Mouse (Mus musculus) natural killer cell, adult 2 months (primary cell): ENCODE data around the gene 1700113H08Rik.

Source experiments
- DNase-seq, 2 experiments: peaks; one replicate each; pipeline ENCODE4 v3.0.0; 2022; ENCODE audit warnings: low spot score in 2 of 2

1700113H08Rik gene

DNA sequence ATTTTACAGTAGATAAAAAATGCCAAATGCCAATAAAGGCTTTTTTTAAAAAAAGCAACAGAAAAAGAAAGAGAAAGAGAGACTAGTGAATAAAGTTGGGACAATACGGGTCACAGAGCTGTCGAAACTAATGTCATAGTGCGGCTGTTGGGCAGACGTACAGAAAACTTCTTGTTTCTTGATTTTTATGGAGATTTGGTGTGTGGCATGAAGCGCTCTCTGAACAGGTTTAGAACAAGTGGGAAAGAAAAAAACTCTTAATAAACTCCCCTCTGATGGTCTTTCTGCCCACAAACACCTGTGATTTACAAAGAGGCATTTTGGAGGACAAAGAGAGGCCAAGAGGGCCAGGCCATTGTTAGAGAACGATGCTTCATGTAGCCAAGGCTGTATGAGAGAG is 1.6 kb downstream of the 1700113H08Rik start:
- no peak for DNase-seq

DNA sequence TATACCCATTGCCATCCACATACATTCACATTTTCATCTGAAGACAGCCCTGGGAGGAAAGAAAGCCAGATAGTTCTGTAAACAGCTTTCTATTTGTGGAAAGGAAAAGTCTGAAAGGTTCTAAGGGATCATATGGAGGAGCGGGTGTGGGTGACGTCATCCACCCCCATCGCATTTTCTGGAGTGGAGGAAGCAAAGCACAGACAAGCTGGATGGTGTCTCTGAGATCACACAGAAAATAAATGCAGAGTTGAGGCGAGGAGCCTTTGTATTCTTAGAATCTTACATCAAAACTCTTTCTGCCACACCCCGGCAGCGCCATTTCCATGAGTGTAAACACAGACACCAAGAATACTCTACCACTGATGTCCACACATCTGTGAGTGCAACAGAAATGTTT is 26.4 kb downstream of the 1700113H08Rik start:
- no peak for DNase-seq

GRCm38 (mm10) chr10:87087646-87088045 is 29.8 kb downstream of the 1700113H08Rik start:
- DNase-seq: no peak

DNA sequence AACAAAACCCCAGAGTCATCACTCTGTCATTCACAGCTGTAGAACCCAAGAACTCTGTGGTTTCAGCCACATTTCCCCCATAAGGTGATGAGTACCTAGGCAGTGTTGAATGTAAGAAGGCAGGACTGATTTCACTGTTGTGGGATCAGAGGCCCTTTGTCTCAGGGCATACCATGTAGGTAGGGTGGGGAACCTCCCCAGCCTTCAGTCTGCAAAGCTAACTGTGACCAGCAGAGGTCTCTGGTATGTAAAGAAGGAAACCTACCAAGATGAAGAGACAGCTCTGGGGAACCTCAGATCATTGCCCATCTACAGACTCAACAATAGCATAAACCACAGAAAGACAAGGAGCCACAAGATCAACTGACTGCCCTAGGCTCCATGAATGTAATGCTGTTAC is 36.4 kb downstream of the 1700113H08Rik start:
- DNase-seq: peak in 1 of 2 experiments; percentile 31

DNA sequence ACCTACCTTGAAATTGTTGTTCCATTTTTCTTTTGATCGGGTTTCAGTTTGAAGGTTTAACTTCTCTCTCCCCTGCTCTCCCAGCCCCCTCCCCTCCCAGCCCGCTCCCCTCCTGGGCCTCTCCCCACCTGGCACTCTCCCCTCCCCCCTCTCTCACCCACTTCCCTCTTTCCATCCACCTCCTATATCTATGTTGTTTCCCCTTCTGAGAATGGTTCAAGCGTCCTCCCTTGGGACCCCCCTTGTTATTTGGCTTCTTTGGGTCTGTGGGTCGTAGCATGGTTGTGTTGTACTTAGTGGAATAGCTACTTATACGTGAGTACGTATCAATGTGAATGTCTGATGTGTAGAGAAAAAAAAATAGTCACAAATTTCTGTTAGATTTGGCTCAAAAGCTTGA is 40.9 kb downstream of the 1700113H08Rik start:
- no peak for DNase-seq

DNA sequence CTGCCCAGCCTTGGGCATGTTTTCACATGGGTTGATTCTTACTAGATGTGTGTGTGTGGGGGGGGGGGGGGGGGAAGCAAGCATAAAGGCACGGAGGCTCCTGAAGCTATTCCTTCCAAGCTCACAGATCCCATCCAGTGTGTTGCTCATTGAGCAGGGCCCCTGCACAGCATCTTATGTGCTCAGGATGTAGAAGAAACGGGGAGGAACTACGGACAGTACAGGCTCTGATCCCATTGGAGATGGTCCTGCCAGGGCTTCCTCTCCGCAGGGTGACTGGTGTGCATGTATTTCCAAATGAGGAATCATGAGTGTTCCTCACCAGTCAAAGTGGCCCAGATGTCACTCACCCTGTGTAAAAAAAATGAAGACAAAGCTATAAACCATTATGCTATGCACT is 42.8 kb downstream of the 1700113H08Rik start:
- DNase-seq: no peak

DNA sequence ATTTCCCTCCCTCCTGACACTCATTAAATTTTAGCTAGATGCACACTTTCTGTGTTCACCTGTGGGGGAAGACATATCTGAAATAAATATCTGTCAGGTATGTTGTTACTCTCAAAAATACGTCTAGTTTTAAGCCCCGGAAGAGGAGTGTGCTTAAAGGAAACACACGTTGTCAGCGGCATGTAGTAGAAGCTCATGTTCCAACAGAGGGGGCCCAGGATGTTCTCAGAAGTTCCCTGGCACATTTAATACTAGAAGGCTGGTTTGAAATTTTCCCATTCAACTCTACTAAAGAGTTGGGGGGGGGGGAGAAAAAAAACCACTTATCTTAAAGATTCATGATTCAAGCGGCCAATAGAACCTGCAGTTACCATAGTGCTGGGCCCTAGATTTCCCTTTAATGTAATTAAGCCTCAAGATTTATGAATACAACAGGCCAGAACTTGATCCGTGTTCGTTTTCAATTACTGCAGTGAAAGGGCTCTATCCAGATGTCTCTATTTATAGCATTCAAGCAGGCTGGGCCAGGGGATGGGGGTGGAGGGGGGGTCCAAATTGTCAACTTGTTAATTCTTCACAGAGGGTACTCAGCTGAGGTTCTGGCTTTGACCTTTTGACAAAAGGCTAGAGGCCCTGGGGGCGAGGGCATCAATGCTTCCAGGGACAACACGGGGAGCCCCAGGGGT is 43.6 kb downstream of the 1700113H08Rik start:
- no peak for DNase-seq

DNA sequence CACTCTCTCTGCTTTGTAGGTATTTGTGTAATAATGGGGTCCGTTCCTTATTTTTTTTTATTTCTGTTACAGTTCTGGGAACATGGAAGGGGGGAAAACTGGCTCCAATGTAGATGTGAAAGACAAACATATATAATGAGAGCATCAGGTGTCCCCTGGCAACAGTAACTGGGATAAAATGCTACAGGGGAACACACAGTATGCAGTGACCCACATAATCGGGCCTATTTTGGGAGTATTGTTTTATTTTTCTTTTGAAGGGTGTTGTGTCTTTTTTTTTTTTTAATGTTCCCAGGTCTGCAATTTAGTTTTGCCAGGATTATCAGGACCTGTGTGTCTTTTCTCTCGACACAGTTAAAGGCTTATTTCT is 44.1 kb downstream of the 1700113H08Rik start:
- no peak for DNase-seq

DNA sequence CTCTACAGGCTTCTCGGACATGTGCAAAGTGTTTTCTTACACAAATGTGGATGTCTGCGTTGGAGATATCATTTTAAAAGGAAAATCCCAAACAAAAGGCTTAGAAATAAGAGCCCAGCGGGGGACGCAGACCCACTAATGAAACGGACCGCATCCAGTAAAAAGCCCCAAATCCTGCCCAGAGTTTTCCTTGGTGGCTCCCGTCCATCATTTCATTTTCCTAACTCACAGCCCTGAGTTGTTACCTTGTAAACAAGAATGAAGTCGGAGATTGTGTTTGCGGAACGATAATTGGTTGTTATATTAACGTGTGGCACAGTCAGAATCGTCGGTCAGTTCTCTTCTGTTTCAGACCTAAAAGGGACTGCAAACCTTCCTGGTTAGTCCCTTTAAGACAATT is 44.6 kb downstream of the 1700113H08Rik start:
- DNase-seq: no peak

DNA sequence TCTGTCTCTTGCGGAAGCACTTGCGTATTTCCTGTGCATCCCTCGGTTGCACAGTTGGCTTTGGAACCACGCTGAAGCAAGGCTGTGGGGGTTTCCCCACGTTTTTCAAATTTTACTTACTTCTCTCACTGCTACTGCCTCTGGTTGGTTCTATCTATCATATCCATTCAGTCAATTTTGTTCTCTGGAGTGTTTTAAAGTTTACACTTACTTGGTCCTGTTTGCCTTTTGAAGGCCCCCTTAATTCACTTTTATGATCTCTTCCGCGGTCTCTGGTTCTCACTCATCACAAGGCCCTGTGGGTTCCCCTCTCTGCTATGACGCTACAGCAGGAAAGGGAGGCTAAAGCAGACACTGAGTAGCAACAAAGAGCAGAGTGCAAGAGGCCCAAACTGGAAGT is 45.4 kb downstream of the 1700113H08Rik start:
- peak; percentile 39 to 52 for DNase-seq

DNA sequence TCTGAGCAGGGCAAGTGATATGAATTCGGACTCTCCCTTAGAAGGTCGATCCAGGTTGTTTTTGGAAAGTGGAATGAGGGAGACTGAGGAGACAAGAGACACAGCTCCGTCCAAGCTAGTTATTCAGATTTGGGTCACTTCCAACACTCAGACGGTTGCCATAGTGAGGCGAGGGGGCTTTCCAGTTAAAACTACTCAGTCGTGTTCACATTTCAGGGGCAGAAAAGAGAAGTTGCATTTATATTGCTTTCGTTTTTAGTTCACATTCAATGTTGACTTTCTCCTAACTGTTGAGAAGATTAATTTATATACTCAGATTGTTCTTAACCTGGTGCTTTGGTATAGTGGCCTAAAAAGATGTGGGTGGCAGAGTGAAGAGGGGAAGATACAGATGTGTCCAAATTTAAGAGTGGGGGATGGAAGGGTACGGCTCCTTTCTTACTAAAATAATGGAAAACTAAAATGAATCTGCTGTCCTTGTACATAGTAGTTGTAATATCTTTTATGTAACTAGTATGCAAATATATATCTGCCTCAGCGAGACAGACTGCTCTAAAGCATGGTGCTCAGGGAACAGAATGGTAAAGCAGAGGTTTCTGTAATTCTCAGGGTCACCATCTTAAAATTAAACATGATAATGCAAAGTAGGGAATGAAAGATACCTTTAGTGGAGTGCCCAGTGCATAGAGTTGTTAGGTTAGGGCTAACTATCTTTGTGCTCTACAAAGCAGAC is 49.9 kb downstream of the 1700113H08Rik start:
- DNase-seq: peak in 1 of 2 experiments; percentile 72

GRCm38 (mm10) chr10:87108333-87108732 is 50.5 kb downstream of the 1700113H08Rik start:
- peak in 1 of 2 experiments; percentile 35 for DNase-seq

DNA sequence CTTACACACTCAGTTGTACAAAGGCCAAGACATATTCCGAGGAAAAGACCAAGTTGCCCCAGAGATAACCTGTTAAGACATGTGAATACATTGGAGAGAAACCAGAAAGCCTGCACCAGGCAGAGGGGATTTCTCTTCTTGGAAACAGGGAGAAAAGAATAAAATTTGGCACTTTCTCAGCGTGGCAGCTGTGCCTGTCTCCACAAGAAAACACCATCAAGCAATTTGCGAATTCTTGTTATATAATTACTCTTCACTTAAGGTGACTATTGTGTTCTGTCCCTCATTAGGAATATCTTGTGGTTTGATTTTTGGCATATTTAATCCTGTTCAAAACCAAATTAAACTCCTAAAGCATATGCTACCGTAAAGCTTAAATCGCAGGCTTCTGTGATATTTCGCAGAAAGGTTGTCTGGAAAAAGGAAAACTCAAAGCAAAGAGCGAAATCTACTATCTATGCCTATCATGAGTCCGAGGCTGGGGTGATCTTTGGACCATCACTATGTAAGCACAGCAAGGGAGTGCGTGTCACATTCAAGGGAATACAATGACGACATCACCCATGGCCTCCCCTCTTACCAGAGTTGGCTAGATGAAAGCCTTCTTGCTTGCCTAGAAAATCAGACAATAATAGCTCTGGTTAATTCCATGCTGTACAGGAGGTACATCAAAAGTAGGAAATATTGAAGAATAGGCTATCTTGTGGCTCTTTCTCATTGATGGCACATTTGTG is 51.4 kb downstream of the 1700113H08Rik start:
- DNase-seq: no peak

- DNase-seq: no peak
These were observed 53.1 kb downstream of the 1700113H08Rik start for GRCm38 (mm10) chr10:87110909-87111308.

DNA sequence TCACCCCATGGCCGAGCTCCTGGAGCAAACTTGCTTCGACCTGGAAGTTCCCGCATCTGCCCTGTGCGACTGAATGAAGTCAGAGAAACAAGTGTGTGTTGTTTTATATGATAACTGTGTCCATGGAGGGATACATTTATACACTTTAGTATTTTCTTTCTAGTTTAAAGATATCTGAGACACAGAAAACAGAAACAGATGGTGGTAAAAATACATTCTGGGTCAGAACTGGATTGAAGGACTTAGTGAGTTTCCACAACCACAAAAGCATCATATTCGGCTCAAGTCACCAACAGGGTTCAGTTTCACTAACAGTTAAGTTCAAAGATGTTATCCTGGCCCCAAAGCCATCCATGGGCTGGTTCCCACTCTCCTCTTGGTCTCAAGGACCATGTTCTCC is 67.2 kb downstream of the 1700113H08Rik start:
- no peak for DNase-seq

GRCm38 (mm10) chr10:87126186-87126824 is 68.5 kb downstream of the 1700113H08Rik start:
- DNase-seq: peak in 1 of 2 experiments; percentile 30

- DNase-seq: no peak
These were observed 93.2 kb downstream of the 1700113H08Rik start for GRCm38 (mm10) chr10:87151050-87151449.

DNA sequence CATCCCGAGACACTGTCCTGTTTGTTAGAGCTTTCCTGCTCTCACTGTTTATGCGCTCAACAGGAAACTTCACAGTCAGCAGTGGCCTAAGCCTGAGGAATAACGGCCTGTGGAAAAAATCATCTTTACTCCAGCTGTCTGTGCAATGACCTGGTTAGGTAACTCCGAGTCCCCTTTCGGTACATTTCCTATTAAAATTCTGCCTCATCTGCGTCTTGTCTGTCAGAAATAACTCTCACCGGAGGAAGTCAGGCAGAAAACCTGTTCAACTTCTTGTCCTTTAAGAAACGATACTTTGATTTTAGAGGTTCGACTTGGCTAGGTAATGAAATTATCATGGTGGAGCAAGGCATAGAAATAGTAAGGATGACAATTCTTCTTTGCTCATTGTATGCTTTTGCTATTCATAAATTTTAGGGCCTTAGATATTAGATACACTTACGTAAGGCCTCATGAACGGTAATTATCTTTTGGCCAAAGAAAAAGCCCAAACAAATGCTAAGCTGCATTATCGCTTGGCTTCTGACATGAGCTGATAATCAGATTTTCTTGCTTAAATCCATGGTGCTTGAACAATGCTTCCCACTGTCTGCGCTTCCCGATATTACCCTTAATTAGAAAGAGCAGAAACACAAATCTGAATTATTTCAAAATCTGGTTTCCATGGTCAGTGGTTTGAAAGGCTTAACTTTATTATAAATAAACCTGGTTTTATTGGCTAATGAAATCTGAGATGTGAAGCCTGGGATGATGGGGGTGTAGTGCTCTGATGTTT is 96.1 kb downstream of the 1700113H08Rik start:
- DNase-seq: no peak

- no peak for DNase-seq
These were observed 101.9 kb downstream of the 1700113H08Rik start for GRCm38 (mm10) chr10:87159781-87160180.

- no peak for DNase-seq
These were observed 138.4 kb downstream of the 1700113H08Rik start for GRCm38 (mm10) chr10:87196123-87196756.

DNA sequence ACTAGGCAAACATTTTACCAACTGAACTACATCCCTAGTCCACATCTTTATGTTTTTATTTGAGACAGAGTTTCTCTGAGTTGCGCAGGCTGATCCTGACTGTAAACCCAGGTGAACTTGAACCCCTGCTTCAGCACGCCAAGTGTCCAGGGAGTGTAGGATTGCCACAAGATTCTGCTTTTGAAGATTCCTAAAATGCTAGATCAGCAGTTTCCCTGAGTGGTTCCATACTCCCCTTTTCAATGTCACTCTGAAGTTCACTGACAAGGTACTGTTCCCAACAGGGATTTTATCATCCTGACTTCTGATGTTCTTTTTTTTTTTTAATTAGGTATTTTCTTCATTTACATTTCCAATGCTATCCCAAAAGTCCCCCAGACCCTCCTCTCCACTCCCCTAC is 140.9 kb downstream of the 1700113H08Rik start:
- DNase-seq: no peak
